Mouse (Mus musculus): ENCODE measurements around the gene Prdm1. TPM values are rescaled to one million over a fixed set of nuclear protein-coding genes. Genes with fewer than 3 reads are reported as not detected.

The Prdm1 gene
- polyA plus RNA-seq, 1 experiment from 2014 or later = 0.96 TPM

GRCm38 (mm10) chr10:44450835-44451234 is 77.5 kb downstream of the Prdm1 start:
- no peak overlapping the region for H3K4me3 ChIP-seq (replicated peaks; ENCODE audit: low read length)
- H3K9ac ChIP-seq (replicated peaks; ENCODE audit: low read depth, low read length) = no peak overlapping the region
- H3K27me3 ChIP-seq (replicated peaks; ENCODE audit: control insufficient read depth, insufficient read depth, low read length) = peaks cover 11% of the 10 kb centered on the region
- H3K27ac ChIP-seq (ENCODE audit: low read length) = no peak overlapping the region
- 94% methylated on average over 2 of the region's 2 CpGs for WGBS
- no peak for ATAC-seq
- H3K36me3 ChIP-seq (ENCODE audit: control insufficient read depth, insufficient read depth) = no peaks in the 10 kb centered on the region
- H3K4me2 ChIP-seq (ENCODE audit: low read length) = no peak overlapping the region
- H3K9me3 ChIP-seq (ENCODE audit: control insufficient read depth, low read length) = no peaks in the 10 kb centered on the region
- H3K4me1 ChIP-seq (replicated peaks; ENCODE audit: control insufficient read depth, insufficient read depth, low read length) = no peaks in the 10 kb centered on the region

GRCm38 (mm10) chr10:44450108-44450507 is 78.2 kb downstream of the Prdm1 start:
- Histone ChIP-seq H3K4me2 (ENCODE audit: low read length) (no peak overlapping the region), H3K9me3 (ENCODE audit: control insufficient read depth, low read length) (no peaks in the 10 kb centered on the region), H3K9ac (replicated peaks; ENCODE audit: low read depth, low read length) (no peak overlapping the region), H3K27me3 (replicated peaks; ENCODE audit: control insufficient read depth, insufficient read depth, low read length) (peaks cover 6% of the 10 kb centered on the region), H3K27ac (ENCODE audit: low read length) (no peak overlapping the region), H3K4me1 (replicated peaks; ENCODE audit: control insufficient read depth, insufficient read depth, low read length) (no peaks in the 10 kb centered on the region), H3K4me3 (replicated peaks; ENCODE audit: low read length) (no peak overlapping the region), H3K36me3 (ENCODE audit: control insufficient read depth, insufficient read depth) (no peaks in the 10 kb centered on the region)
- ATAC-seq = no peak
- 76% methylated on average over 13 of the region's 13 CpGs for WGBS

- H3K4me1 ChIP-seq (replicated peaks; ENCODE audit: control insufficient read depth, insufficient read depth, low read length) = peaks cover 3% of the 10 kb centered on the region; the same call in 1 of the 2 replicates
- H3K27me3 ChIP-seq (replicated peaks; ENCODE audit: control insufficient read depth, insufficient read depth, low read length) = peaks cover 4% of the 10 kb centered on the region
- no peak for ATAC-seq
- H3K36me3 ChIP-seq (ENCODE audit: control insufficient read depth, insufficient read depth) = no peaks in the 10 kb centered on the region
- H3K4me2 ChIP-seq (ENCODE audit: low read length) = no peak overlapping the region
- H3K9ac ChIP-seq (replicated peaks; ENCODE audit: low read depth, low read length) = no peak overlapping the region
- no peaks in the 10 kb centered on the region for H3K9me3 ChIP-seq (ENCODE audit: control insufficient read depth, low read length)
- H3K27ac ChIP-seq (ENCODE audit: low read length) = no peak overlapping the region
- 60% methylated on average over 5 of the region's 5 CpGs for WGBS
- H3K4me3 ChIP-seq (replicated peaks; ENCODE audit: low read length) = no peak overlapping the region
Observed at GRCm38 (mm10) chr10:44449666-44450065, 78.6 kb downstream of the Prdm1 start.

- no peak for ATAC-seq
Observed at GRCm38 (mm10) chr10:44448165-44448564, 80.1 kb downstream of the Prdm1 start.

GRCm38 (mm10) chr10:44447406-44448139 is 80.7 kb downstream of the Prdm1 start:
- H3K4me3 ChIP-seq (replicated peaks; ENCODE audit: low read length) = no peak overlapping the region
- H3K9ac ChIP-seq (replicated peaks; ENCODE audit: low read depth, low read length) = no peak overlapping the region
- H3K9me3 ChIP-seq (ENCODE audit: control insufficient read depth, low read length) = no peaks in the 10 kb centered on the region
- H3K27me3 ChIP-seq (replicated peaks; ENCODE audit: control insufficient read depth, insufficient read depth, low read length) = peaks cover 3% of the 10 kb centered on the region; the same call in 1 of the 2 replicates
- H3K4me1 ChIP-seq (replicated peaks; ENCODE audit: control insufficient read depth, insufficient read depth, low read length) = peaks cover 10% of the 10 kb centered on the region
- H3K27ac ChIP-seq (ENCODE audit: low read length) = no peak overlapping the region
- no peaks in the 10 kb centered on the region for H3K36me3 ChIP-seq (ENCODE audit: control insufficient read depth, insufficient read depth)
- ATAC-seq = no peak
- no peak overlapping the region for H3K4me2 ChIP-seq (ENCODE audit: low read length)
- WGBS = 87% methylated on average over 14 of the region's 14 CpGs

More at GRCm38 (mm10) chr10:44448165-44448564, 80.1 kb downstream of the Prdm1 start:
- Histone ChIP-seq H3K9me3 (ENCODE audit: control insufficient read depth, low read length) (no peaks in the 10 kb centered on the region), H3K27ac (ENCODE audit: low read length) (no peak overlapping the region), H3K27me3 (replicated peaks; ENCODE audit: control insufficient read depth, insufficient read depth, low read length) (peaks cover 3% of the 10 kb centered on the region; the same call in 1 of the 2 replicates), H3K9ac (replicated peaks; ENCODE audit: low read depth, low read length) (no peak overlapping the region), H3K4me3 (replicated peaks; ENCODE audit: low read length) (no peak overlapping the region), H3K36me3 (ENCODE audit: control insufficient read depth, insufficient read depth) (no peaks in the 10 kb centered on the region), H3K4me1 (replicated peaks; ENCODE audit: control insufficient read depth, insufficient read depth, low read length) (peaks cover 10% of the 10 kb centered on the region), H3K4me2 (ENCODE audit: low read length) (no peak overlapping the region)
- 65% methylated on average over 12 of the region's 12 CpGs for WGBS

GRCm38 (mm10) chr10:44447001-44447400 is 81.3 kb downstream of the Prdm1 start:
- Histone ChIP-seq H3K9me3 (ENCODE audit: control insufficient read depth, low read length) (no peaks in the 10 kb centered on the region), H3K36me3 (ENCODE audit: control insufficient read depth, insufficient read depth) (no peaks in the 10 kb centered on the region), H3K4me1 (replicated peaks; ENCODE audit: control insufficient read depth, insufficient read depth, low read length) (peaks cover 10% of the 10 kb centered on the region), H3K27ac (ENCODE audit: low read length) (no peak overlapping the region), H3K4me2 (ENCODE audit: low read length) (no peak overlapping the region), H3K4me3 (replicated peaks; ENCODE audit: low read length) (no peak overlapping the region), H3K27me3 (replicated peaks; ENCODE audit: control insufficient read depth, insufficient read depth, low read length) (peaks cover 3% of the 10 kb centered on the region; the same call in 1 of the 2 replicates), H3K9ac (replicated peaks; ENCODE audit: low read depth, low read length) (no peak overlapping the region)
- ATAC-seq = no peak
- 79% methylated on average over 10 of the region's 10 CpGs for WGBS

- H3K9ac ChIP-seq (replicated peaks; ENCODE audit: low read depth, low read length) = no peak overlapping the region
- no peak overlapping the region for H3K27ac ChIP-seq (ENCODE audit: low read length)
- no peak overlapping the region for H3K4me2 ChIP-seq (ENCODE audit: low read length)
- 10% methylated on average over 4 of the region's 4 CpGs for WGBS
- H3K4me1 ChIP-seq (replicated peaks; ENCODE audit: control insufficient read depth, insufficient read depth, low read length) = peaks cover 10% of the 10 kb centered on the region
- ATAC-seq = no peak
- no peak overlapping the region for H3K4me3 ChIP-seq (replicated peaks; ENCODE audit: low read length)
- no peaks in the 10 kb centered on the region for H3K36me3 ChIP-seq (ENCODE audit: control insufficient read depth, insufficient read depth)
- peaks cover 3% of the 10 kb centered on the region; the same call in 1 of the 2 replicates for H3K27me3 ChIP-seq (replicated peaks; ENCODE audit: control insufficient read depth, insufficient read depth, low read length)
- no peaks in the 10 kb centered on the region for H3K9me3 ChIP-seq (ENCODE audit: control insufficient read depth, low read length)
Observed at GRCm38 (mm10) chr10:44444415-44444814, 83.9 kb downstream of the Prdm1 start.

- peak overlapping the region; percentile 17 for H3K4me2 ChIP-seq (ENCODE audit: low read length)
- 0 out of 2 replicates have a peak, but pooled peaks have one; percentile 40 for ATAC-seq
- no peaks in the 10 kb centered on the region for H3K9me3 ChIP-seq (ENCODE audit: control insufficient read depth, low read length)
- H3K27ac ChIP-seq (ENCODE audit: low read length) = no peak overlapping the region
- peaks cover 10% of the 10 kb centered on the region for H3K4me1 ChIP-seq (replicated peaks; ENCODE audit: control insufficient read depth, insufficient read depth, low read length)
- H3K4me3 ChIP-seq (replicated peaks; ENCODE audit: low read length) = no peak overlapping the region
- H3K27me3 ChIP-seq (replicated peaks; ENCODE audit: control insufficient read depth, insufficient read depth, low read length) = peaks cover 3% of the 10 kb centered on the region; the same call in 1 of the 2 replicates
- no peak overlapping the region for H3K9ac ChIP-seq (replicated peaks; ENCODE audit: low read depth, low read length)
- 53% methylated on average over 12 of the region's 12 CpGs for WGBS
- no peaks in the 10 kb centered on the region for H3K36me3 ChIP-seq (ENCODE audit: control insufficient read depth, insufficient read depth)
Observed at GRCm38 (mm10) chr10:44443696-44444095, 84.6 kb downstream of the Prdm1 start.

- 89% methylated on average over 11 of the region's 11 CpGs for WGBS
- no peak for ATAC-seq
Observed at GRCm38 (mm10) chr10:44439732-44440131, 88.6 kb downstream of the Prdm1 start.

More at GRCm38 (mm10) chr10:44439732-44440131, 88.6 kb downstream of the Prdm1 start:
- Histone ChIP-seq H3K36me3 (ENCODE audit: control insufficient read depth, insufficient read depth) (no peaks in the 10 kb centered on the region), H3K4me3 (replicated peaks; ENCODE audit: low read length) (no peak overlapping the region), H3K9ac (replicated peaks; ENCODE audit: low read depth, low read length) (no peak overlapping the region), H3K4me1 (replicated peaks; ENCODE audit: control insufficient read depth, insufficient read depth, low read length) (peaks cover 8% of the 10 kb centered on the region), H3K27ac (ENCODE audit: low read length) (no peak overlapping the region), H3K4me2 (ENCODE audit: low read length) (no peak overlapping the region), H3K9me3 (ENCODE audit: control insufficient read depth, low read length) (no peaks in the 10 kb centered on the region), H3K27me3 (replicated peaks; ENCODE audit: control insufficient read depth, insufficient read depth, low read length) (peaks cover under 1% of the 10 kb centered on the region; the same call in 1 of the 2 replicates)

Measured in forebrain, embryonic 16.5 days (tissue).